Mouse (Mus musculus) heart, adult 2 months (tissue): ENCODE measurements around the gene Fstl1.

Experiments
- CTCF ChIP-seq: fragments of 200-600 bp; IDR thresholded peaks from 2 replicates; pipeline ENCODE4 v1.8.1; 2022; ENCODE audit warnings: antibody characterized with exemption, mild to moderate bottlenecking, moderate library complexity
- EP300 ChIP-seq: fragments of 200-500 bp; IDR thresholded peaks from 2 replicates; pipeline ENCODE4 v1.6.1; 2011; ENCODE audit warnings: low read depth, low read length, control low read depth; ENCODE audit not compliant: insufficient read depth
- POLR2A ChIP-seq: fragments of 200-500 bp; IDR thresholded peaks from 2 replicates; pipeline ENCODE4 v1.6.1; 2011; ENCODE audit warnings: mild to moderate bottlenecking, low read depth, low read length, control low read depth; ENCODE audit not compliant: insufficient read depth

- TF ChIP-seq CTCF (peak; percentile 66), POLR2A (no peak), EP300 (peak; percentile 80)
Observed at GRCm38 (mm10) chr16:37814383-37814971, 37.8 kb downstream of the Fstl1 start.
